Mouse (Mus musculus) frontal cortex, postnatal 14 days (tissue): ENCODE measurements around the gene Ttc41.

ENCODE experiments used
- DNase-seq, 2 experiments: peaks; one replicate each; pipeline ENCODE4 v3.0.0; 2022; ENCODE audit warnings: low spot score in 2 of 2

Gene Ttc41

GRCm38 (mm10) chr10:86825871-86826522 lies 120.4 kb downstream of the Ttc41 start:
- DNase-seq: no peak
